Mouse (Mus musculus): ENCODE results near the gene Npm3.

Npm3 gene

DNA sequence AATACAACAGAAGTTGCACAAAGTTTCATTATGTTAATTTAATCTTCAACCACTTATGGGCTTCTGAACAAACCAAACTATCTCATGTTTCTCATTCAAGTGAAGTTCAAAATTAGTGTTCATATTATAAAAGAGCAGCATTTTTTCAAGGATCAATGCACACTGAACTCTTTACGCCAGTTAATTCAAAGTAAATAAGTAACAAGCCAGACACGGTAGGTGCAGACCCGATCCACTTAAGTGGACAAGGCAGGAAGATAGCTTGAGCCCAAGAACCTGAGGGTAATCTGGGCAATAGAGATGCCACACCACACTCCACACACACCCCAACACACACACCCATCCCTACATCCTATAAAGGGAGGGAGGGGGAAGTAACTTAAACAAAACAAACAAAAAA, 4.2 kb upstream of the Npm3 start:
- DNase-seq (ENCODE audit: low spot score), result no peak

DNA sequence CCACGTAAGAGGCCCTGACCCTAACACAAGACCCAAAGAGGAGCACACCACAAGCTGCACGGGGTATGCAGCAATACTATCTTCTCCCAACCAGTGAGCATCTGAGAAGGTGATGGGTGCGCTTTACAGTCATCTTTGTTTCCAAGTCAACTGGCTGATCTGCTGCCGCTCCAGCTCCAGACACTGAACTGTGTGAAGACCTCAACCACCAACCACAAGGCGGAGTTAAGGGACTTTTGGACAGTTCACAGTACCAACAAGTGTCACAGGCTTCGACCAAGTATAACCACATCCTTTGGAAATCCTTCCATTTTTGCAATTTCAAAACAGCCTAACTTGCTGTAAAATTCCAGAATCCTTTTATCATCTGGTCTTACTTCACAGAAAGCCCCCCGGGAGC, 2.5 kb upstream of the Npm3 start:
- DNase-seq (ENCODE audit: low spot score), result no peak

GRCm38 (mm10) chr19:45748691-45749242, 624 bp downstream of the Npm3 start:
- peak; percentile 11 for DNase-seq (ENCODE audit: low spot score)

- DNase-seq (ENCODE audit: low spot score), result no peak
Observed at GRCm38 (mm10) chr19:45748206-45748605, 1.2 kb downstream of the Npm3 start.

- peak; percentile 87 for DNase-seq (ENCODE audit: low spot score)
Observed at GRCm38 (mm10) chr19:45747028-45747867, 2.1 kb downstream of the Npm3 start.

GRCm38 (mm10) chr19:45746153-45747020, 3.0 kb downstream of the Npm3 start:
- peak; percentile 69 for DNase-seq (ENCODE audit: low spot score)

- DNase-seq (ENCODE audit: low spot score), result no peak
Observed at GRCm38 (mm10) chr19:45745344-45746152, 3.8 kb downstream of the Npm3 start.

- DNase-seq (ENCODE audit: low spot score), result no peak
Observed at GRCm38 (mm10) chr19:45743619-45744018, 5.8 kb downstream of the Npm3 start.

GRCm38 (mm10) chr19:45742984-45743575, 6.3 kb downstream of the Npm3 start:
- DNase-seq (ENCODE audit: low spot score), result no peak

GRCm38 (mm10) chr19:45742218-45742983, 7.0 kb downstream of the Npm3 start, which contains the start of gene Fgf8:
TSS of gene Fgf8 (minus strand) at chr19:45742915.
- DNase-seq (ENCODE audit: low spot score), result no peak

GRCm38 (mm10) chr19:45741431-45742217, 7.8 kb downstream of the Npm3 start:
- no peak for DNase-seq (ENCODE audit: low spot score)

DNA sequence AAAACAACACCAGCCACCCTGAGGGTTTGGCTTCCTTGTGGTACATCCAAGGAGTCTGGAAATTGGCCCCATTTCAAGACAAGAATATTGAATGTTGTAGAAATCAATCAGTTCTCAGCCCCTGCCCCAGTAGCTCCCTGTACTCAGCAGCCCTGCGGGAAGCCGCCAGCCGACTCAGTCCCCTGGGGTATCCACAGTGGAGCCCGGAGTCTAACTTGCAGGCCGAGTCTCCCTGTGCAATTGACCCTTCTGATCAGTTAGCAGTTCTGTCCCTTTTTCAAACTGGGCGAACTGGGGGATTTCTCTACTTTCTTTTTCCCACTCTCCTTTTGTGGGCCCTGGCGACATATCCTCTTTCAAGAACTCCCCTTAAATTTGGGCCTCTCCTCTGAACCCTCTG, 8.6 kb downstream of the Npm3 start:
- DNase-seq (ENCODE audit: low spot score), result no peak

DNA sequence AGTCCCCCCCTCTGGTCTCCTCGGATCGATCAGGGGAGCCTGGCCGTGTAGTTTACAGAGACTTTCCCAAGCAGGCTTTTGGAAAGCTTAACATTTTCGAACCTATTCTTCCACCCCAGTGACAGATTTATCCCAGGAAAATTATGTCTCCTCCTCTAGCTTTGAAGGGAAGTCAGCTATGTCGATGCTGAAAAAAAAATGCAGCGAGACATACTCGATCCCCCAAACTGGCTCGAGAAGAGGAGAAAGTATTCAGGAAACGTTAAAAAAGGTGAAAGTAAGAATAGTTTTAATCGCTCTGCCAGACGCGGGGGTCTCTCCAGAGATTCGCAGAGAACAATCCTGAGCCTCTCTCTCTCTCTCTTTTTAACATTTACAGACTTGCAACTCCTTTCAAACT, 9.2 kb downstream of the Npm3 start:
- DNase-seq (ENCODE audit: low spot score), result no peak

DNA sequence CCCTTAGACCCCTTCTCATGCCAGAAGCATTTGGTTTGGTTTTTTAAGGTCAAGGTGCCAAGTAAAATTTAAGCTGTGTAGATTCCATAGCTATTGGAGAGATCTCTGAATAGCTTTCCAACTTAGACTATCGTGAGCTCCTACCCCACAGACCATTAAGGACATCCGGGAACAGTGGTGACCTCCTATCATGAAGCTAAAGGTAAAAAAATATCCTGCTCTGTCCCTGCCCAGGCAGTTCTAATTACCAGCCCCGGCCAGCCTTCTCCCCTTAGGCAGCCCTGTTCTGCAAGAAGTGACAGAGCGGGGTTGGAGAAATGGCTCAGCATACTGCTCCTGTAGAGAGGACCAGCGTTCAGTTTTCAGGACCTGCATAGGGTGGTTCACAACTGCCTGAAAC, 10.9 kb downstream of the Npm3 start:
- DNase-seq (ENCODE audit: low spot score), result no peak

DNA sequence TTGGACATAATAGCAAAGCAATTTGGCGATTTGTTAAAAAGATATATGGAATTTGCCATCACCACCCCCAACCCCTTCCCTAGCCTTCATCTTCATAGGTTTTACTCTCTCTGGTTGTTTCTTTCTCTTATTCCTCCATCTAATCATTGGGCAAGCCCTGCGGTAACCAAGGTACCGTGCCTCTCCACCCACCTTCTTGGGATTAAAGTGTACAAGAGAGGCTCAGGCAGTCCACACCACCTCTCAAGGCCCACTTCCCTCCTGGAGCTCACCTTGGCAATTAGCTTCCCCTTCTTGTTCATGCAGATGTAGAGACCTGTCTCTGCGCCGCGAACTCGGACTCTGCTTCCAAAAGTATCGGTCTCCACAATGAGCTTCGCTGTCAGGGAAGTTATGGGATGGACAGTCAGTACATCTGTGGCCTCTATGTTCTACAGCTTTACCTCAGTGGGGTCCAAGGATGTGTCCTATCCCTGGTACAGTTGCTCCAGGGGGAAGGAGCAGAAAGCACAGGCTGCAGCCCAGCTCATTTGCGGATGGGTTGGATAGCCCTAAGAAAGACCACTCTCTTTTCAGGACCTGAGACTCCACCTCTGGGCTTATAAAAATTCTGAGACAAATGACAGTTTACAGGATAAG, 11.4 kb downstream of the Npm3 start:
- DNase-seq (ENCODE audit: low spot score), result no peak

GRCm38 (mm10) chr19:45737208-45737845, 12.1 kb downstream of the Npm3 start:
- peak; percentile 20 for DNase-seq (ENCODE audit: low spot score)

GRCm38 (mm10) chr19:45736855-45737207, 12.6 kb downstream of the Npm3 start:
- peak; percentile 38 for DNase-seq (ENCODE audit: low spot score)

DNA sequence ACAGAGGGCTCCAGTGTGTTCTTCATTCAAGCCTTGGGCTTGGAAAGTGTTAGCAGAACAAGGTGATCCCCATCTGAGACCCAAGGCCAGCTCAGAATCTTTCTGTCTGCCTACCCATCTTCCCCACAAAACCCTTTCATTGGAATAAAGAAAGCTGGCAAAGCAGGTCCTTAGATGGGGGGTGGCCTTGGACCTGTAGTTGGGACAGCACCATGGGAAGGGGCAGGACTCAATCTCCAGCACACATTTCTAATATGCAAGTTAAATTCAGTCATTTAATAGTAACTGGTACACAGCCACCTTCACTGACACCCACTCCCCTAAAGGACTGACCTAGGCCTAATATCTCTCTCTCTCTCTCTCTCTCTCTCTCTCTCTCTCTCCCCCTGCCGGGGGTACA, 13.2 kb downstream of the Npm3 start:
- DNase-seq (ENCODE audit: low spot score), result no peak

GRCm38 (mm10) chr19:45734762-45735161, 14.6 kb downstream of the Npm3 start:
- DNase-seq (ENCODE audit: low spot score), result peak; percentile 6
